Mouse (Mus musculus) heart, adult 11 months (tissue): ENCODE measurements around the gene Foxn1.
A peak's percentile ranks its signal among the peaks of the same experiment; 100 is the strongest.

Experiments
- DNase-seq: peaks from one replicate; pipeline ENCODE4 v3.0.0; 2022

Gene Foxn1

DNA sequence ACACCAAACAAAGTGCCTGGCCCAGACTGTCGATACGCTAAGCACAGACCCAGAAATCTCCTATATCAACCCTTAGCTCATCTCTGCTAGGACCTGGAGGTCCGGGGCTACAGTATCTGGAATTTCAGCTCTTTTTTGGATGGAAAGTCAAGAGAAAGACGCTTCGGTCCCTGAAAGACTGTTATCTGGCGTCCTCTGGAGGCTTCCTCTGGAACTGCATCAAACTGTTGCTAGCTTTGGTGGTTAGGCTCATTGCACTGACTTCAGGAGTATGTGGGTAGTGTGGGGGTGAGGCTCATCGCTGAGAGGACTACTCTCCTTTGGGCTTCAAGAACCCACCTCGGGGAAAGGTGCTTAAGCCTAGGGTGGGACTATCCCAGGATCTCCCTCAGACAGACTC lies 13.3 kb upstream of the Foxn1 start:
- no peak for DNase-seq

- DNase-seq = no peak
These were observed 11.9 kb upstream of the Foxn1 start for GRCm38 (mm10) chr11:78398212-78398611.

- DNase-seq = no peak
These were observed 11.0 kb upstream of the Foxn1 start for GRCm38 (mm10) chr11:78397397-78397796.

GRCm38 (mm10) chr11:78396950-78397349 lies 10.6 kb upstream of the Foxn1 start:
- no peak for DNase-seq

DNA sequence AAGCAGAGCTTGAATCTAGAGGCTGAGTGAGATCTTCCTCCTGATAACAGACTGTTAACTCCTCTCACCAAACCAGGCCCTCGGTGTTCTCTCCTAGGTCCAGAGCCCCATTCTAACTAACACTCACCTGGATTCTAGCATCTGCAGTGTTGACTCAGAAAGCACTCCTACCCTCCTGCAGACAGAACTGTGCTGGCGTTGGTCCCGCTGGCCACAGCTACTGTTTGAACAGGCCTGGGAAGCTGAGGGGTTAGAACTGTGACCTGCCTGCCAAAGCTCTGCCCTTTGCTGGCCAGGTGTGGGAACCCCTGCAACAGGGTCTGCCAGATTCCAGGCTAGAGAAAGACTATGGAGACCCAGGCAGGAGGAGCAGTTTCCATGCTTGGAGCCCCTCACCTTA lies 6.4 kb upstream of the Foxn1 start:
- DNase-seq = no peak

DNA sequence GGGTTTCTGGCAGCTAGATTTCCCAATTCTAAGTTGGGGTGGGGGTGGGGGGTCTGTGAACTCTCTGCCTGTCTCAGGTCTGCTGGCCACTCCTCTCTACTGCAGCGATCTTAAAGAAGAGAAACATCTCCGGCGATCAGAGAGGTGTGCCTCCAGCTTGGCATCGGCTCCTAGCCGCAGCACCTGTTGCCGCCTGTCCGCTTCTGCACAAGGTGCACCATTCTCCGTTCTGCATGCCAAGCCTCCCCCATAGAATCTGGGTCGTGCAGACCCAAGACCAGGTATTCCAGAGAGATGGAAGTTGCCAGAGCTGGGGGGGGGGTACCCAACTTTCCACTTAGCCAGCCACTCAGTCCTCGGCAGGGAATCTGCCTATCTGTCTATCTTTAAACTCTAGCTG lies 582 bp downstream of the Foxn1 start:
- peak; percentile 79 for DNase-seq

DNA sequence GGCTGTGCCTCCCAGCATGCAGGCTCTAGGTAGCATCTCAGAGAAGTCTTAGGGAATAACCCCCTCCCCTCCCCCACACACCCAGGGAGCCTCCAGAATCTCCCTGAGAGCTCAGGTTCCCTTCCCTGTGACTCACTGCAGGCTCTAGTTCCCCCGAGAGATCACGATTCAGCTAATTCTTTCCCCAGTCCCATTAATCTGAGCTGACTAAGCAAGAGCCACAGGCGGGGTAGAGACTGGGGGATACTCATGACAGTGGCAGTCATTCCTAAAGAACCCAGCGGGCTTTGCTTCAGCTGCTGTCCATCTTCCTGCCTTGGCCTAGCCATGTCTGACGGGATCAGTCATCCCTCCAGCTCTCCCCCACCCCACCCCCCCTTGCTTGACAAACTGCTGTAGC lies 3.7 kb downstream of the Foxn1 start:
- DNase-seq = no peak

GRCm38 (mm10) chr11:78382286-78382685 lies 4.1 kb downstream of the Foxn1 start:
- DNase-seq = peak; percentile 72

DNA sequence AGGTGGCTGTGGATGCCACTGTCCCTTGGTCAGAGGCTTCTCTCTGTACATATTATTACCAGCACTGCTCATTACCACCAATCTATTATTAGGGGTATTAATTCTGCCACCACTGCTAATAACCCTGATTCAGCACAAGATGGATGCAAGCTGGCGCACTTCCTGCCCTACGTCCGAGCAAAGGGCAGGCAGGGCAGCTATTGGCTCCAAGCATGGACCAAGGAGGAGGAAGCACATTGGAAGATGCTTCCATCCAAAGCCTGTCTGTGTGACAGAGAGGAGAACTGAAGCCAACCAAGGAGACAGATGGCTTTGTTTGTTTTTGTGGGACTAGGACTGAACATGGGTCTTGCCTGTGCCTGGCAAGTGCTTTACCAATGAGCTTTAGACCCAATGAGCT lies 5.4 kb downstream of the Foxn1 start:
- no peak for DNase-seq

GRCm38 (mm10) chr11:78380351-78380750 lies 6.0 kb downstream of the Foxn1 start:
- DNase-seq = peak; percentile 37

DNA sequence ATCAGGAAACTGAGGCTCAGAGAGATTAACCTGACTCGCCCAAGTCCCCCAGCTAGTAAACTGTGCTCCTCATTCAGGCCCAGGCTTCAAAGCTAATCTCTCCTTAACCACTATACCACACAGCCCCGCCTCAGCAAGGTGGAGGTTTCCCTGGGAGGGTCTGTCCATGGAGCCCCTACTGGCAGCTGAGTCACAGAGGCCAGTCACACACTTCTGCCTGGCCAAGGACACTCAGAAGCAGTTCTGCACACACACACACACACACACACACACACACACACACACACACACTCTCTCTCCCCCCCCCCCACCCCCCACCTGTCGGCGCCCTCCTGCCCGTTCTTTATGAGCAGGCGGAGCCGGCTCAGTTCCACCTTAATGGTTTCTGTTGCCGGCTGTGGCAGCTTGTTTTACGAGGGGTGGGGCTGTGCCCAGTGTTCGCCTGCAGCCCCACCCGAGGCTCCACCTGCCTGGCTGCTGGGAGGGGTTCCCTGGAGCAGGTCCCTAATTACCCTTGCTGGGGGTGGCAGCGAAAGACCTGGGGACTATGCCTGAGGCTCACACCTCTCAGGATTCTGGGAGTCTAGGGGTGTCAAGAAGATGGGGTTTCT lies 8.7 kb downstream of the Foxn1 start:
- peak; percentile 74 for DNase-seq

DNA sequence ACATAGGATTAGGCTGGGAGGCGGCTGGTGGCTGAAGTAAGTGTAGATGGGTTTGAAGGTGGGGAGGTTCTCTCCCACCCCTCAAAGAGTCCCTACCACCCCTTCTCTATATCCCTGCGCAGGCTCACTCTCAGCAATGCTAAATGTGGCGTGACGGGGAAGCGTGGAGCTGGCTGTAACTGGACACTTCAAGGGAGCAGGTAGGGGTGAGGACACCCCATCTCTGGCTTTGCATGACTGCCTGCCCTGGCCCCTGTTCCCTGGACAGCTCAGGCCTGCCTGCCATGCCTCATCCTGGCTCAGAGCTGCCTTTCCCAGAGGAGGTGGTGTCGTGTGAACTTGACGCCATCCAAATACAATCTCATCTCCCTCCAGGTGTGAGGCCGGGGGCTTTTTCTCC lies 12.2 kb downstream of the Foxn1 start:
- DNase-seq = no peak

GRCm38 (mm10) chr11:78372610-78373009 lies 13.7 kb downstream of the Foxn1 start:
- peak; percentile 90 for DNase-seq

GRCm38 (mm10) chr11:78372166-78372565 lies 14.2 kb downstream of the Foxn1 start:
- DNase-seq = no peak

DNA sequence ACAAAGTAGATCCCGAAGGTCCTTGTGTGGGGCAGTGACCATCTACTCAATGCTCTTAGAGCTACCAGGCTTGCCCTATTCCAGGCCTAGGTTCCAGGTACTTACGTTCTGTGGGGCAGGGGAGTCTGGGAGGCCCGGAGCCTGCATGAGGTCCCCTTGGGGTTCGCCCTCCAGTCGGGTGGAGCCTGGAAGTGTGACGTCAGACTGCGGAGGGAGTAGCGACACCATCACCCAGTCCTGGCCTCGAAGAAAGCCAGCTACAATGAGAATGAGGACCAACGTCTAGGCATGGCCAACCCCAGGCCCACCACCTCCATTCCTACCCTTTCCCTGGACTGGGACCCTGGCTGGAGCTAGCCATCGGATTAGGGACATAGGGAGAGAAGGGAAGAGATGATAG lies 14.6 kb downstream of the Foxn1 start:
- peak; percentile 84 for DNase-seq

- no peak for DNase-seq
These were observed 16.0 kb downstream of the Foxn1 start for GRCm38 (mm10) chr11:78370389-78370788.

- DNase-seq = no peak
These were observed 18.7 kb downstream of the Foxn1 start for GRCm38 (mm10) chr11:78367456-78368225.

DNA sequence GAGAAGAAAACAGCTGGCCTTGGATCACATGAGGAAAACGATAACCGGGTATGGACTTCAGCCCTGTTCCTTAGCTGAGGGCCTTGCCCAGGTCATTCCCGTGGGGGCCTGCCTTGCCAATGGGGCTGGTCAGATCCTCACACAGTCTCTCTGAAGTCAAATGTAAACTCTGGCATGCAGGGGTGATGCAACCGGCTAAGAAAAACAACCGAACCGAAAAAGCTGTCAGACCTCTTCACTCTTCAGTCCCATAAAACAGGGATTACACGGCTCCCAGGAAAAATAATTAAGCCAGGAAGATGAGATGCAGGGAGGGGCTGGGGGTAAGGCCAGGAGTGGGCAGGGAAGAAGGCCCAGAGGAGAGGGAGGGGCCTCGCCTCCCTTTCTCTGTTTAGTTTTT lies 22.3 kb downstream of the Foxn1 start:
- no peak for DNase-seq

DNA sequence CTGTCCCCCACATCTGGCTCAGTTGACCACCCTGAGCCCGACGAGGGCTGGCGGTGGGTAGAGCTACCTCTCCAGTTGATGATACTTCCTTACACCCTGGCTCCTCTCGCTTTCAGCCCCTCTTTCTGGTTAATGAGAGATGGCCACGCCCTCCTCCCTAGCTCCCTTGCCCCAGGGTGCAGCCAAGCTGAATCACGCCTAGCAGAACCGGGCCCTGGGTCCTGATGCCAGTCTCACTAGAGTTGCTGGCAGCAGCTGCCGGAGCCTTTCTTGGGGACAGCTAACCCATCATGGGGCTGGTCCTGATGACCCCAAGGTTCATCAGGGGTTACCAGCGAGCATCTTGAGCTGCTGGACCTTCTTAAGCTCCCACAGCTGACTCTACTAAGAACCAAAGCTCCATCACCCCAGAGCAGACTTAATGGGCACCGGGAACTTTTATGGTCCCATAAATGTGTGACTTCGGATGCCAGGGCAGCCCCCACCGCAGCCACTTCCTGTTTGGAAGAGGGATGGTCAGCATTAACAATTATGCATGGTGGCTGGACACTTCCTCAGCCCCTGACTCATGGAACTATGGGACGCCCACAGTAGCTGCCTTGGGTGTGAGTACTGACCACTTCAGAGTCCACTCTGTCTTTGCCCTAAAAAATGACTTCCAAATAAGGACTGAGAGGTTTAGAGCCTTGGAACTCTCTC lies 22.9 kb downstream of the Foxn1 start:
- no peak for DNase-seq

GRCm38 (mm10) chr11:78360789-78361131 lies 25.6 kb downstream of the Foxn1 start:
- peak; percentile 92 for DNase-seq

DNA sequence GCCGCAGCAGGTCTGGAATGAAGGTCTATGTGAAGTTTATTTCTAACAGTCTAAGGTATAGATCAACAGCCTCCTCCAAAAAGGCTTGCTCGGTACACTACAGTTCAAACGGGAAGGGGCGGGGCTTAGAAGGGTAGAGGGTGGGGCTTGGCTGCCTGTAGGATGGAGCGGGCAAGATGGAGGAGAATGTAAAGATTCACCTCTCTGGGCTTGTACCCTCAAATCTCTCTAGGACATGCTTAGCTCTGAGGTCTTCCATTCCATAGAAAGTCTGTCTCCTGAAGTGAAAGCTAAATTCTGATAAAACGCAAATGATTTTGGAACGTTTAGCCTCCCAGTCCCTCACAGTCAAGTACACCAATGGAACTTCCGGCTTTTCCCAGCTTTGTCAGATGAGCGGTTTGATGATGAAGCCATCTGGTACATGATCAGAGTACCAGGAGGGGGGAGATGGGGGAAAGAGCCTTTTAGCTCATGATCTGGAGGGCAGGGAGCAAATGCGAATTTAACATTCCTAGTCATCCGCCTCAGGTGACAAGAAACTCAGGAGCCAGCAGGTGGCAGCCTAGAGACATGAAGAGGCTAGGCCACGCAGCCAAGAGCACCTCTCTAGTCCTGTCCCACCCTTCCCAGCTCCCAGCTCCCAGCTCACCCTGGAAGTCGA lies 26.1 kb downstream of the Foxn1 start:
- peak; percentile 94 for DNase-seq

- DNase-seq = no peak
These were observed 27.9 kb downstream of the Foxn1 start for GRCm38 (mm10) chr11:78358330-78359007.
